Comparison of ENCODE assay signal across 9 mouse cellular contexts in genomic region chr4:135828491-135828890, GRCm38 (mm10). TPM values are rescaled to one million over a fixed set of nuclear protein-coding genes. Genes with fewer than 3 reads are reported as not detected.
DNase-seq lines count a peak whose midpoint lies in the region; ATAC-seq and TF ChIP-seq lines count a peak whose summit lies in the region.
"Had no signal": no experiment of that assay in that cellular context is flagged by ENCODE, and none has a peak within 500 bp of the region (broad histone marks: within the 10 kb centered on the region; RNA-seq: fewer than 3 reads in every experiment).

No protein-coding gene starts in this region.

- no peaks in the 10 kb centered on the region for H3K9me3 ChIP-seq in forebrain, embryonic 12.5 days
- H3K9me3 ChIP-seq in heart, embryonic 14.5 days (ENCODE audit: control insufficient read depth, low read length): no peaks in the 10 kb centered on the region
- no peaks in the 10 kb centered on the region for H3K9me3 ChIP-seq in kidney, postnatal 0 days (replicated peaks; ENCODE audit: low read length)
- H3K9me3 ChIP-seq: liver, embryonic 15.5 days had no signal

- H3K36me3 ChIP-seq in forebrain, embryonic 12.5 days (replicated peaks): no peaks in the 10 kb centered on the region
- no peaks in the 10 kb centered on the region for H3K36me3 ChIP-seq in heart, embryonic 14.5 days (ENCODE audit: control insufficient read depth, insufficient read depth, low read length)
- no peaks in the 10 kb centered on the region for H3K36me3 ChIP-seq in kidney, postnatal 0 days (ENCODE audit: insufficient read depth, low read length)
- H3K36me3 ChIP-seq: liver, embryonic 15.5 days had no signal

- no peak for TF ChIP-seq CTCF in kidney, postnatal 0 days (IDR thresholded peaks at IDR 0.05; ENCODE audit: low read depth)

- H3K4me3 ChIP-seq in forebrain, embryonic 12.5 days (replicated peaks): no peak overlapping the region
- H3K4me3 ChIP-seq in heart, embryonic 14.5 days (ENCODE audit: control insufficient read depth in 1 of 2, insufficient read depth in 1 of 2, low read depth in 1 of 2, low read length in 2 of 2): no peak overlapping the region
- no peak overlapping the region for H3K4me3 ChIP-seq in kidney, postnatal 0 days (replicated peaks; ENCODE audit: low read depth, low read length)
- H3K4me3 ChIP-seq: liver, embryonic 15.5 days had no signal

- 28% methylated on average over 11 of the region's 11 CpGs for WGBS in forebrain, embryonic 12.5 days
- 11% methylated on average over 11 of the region's 11 CpGs for WGBS in heart, embryonic 14.5 days
- 10% methylated on average over 11 of the region's 11 CpGs for WGBS in kidney, postnatal 0 days

- 0 out of 2 replicates have a peak overlapping the region, but pooled peaks have one; percentile 17 for H3K9ac ChIP-seq in forebrain, embryonic 12.5 days
- H3K9ac ChIP-seq in heart, embryonic 14.5 days (ENCODE audit: low read length): peak overlapping the region; percentile 41; the same call in 1 of the 2 replicates
- H3K9ac ChIP-seq in kidney, postnatal 0 days (ENCODE audit: low read depth, low read length): peak overlapping the region; percentile 32; the same call in 1 of the 2 replicates
- H3K9ac ChIP-seq: liver, embryonic 15.5 days had no signal

- peak; percentile 49; the same call in 1 of the 2 replicates for ATAC-seq in forebrain, embryonic 12.5 days (ENCODE audit: low FRiP score)
- ATAC-seq in heart, embryonic 14.5 days (ENCODE audit: insufficient number of reproducible peaks, insufficient read depth, low FRiP score, low read depth): peak; percentile 80
- ATAC-seq in kidney, postnatal 0 days (replicated peaks; ENCODE audit: low FRiP score, low read depth): 0 out of 2 replicates have a peak, but pooled peaks have one; percentile 26

- H3K4me1 ChIP-seq in forebrain, embryonic 12.5 days: peaks cover 19% of the 10 kb centered on the region
- peaks cover 12 to 14% of the 10 kb centered on the region in 2 experiments for H3K4me1 ChIP-seq in heart, embryonic 14.5 days (ENCODE audit: control insufficient read depth in 2 of 2, insufficient read depth in 2 of 2, low read length in 2 of 2)
- H3K4me1 ChIP-seq in kidney, postnatal 0 days (replicated peaks; ENCODE audit: insufficient read depth, low read length): peaks cover 12% of the 10 kb centered on the region

- no peaks in the 10 kb centered on the region for H3K27me3 ChIP-seq in forebrain, embryonic 12.5 days
- no peaks in the 10 kb centered on the region for H3K27me3 ChIP-seq in heart, embryonic 14.5 days (ENCODE audit: control insufficient read depth, insufficient read depth, low read length)
- no peaks in the 10 kb centered on the region for H3K27me3 ChIP-seq in kidney, postnatal 0 days (ENCODE audit: insufficient read depth, low read length)

- H3K27ac ChIP-seq in forebrain, embryonic 12.5 days: peak overlapping the region; percentile 83
- peak overlapping the region; percentile 89 to 91 for H3K27ac ChIP-seq in heart, embryonic 14.5 days (replicated peaks in 1 of 2; ENCODE audit: control insufficient read depth in 1 of 2, insufficient read depth in 1 of 2, low read depth in 2 of 2, low read length in 2 of 2)
- H3K27ac ChIP-seq in kidney, postnatal 0 days: peak overlapping the region; percentile 79
- H3K27ac ChIP-seq: liver, embryonic 15.5 days had no signal

- DNase-seq in layer of hippocampus, adult 11-12 months (ENCODE audit: low spot score): peak; percentile 60
- DNase-seq in layer of hippocampus, adult 9-10 months (ENCODE audit: low spot score): no peak
- peak; percentile 92 for DNase-seq in kidney, postnatal 0 days (ENCODE audit: low spot score)
- peak; percentile 78 to 82 for DNase-seq in lung, adult 18-20 months
- DNase-seq in ovary, postnatal 14 days (ENCODE audit: low spot score): peak; percentile 67
- no peak for DNase-seq in thymus, adult 18-20 months

- peak overlapping the region; percentile 27 for H3K4me2 ChIP-seq in forebrain, embryonic 12.5 days
- peak overlapping the region; percentile 48 for H3K4me2 ChIP-seq in heart, embryonic 14.5 days (ENCODE audit: low read length)
- peak overlapping the region; percentile 18; the same call in 1 of the 2 replicates for H3K4me2 ChIP-seq in kidney, postnatal 0 days (ENCODE audit: low read length)
- H3K4me2 ChIP-seq: liver, embryonic 15.5 days had no signal

RNA-seq across cellular contexts. Expression of gene Srsf10, which starts 27.1 kb away (rescaled TPM):
- 411 and 417 TPM in 2 replicates for polyA plus RNA-seq in forebrain, embryonic 12.5 days (2016; fragmentation: Nextera tagmentation; extraction: Ambion mirVana)
- 144 and 147 TPM in 2 replicates for polyA plus RNA-seq in heart, embryonic 14.5 days (2014; fragmentation: Nextera tagmentation; extraction: Ambion mirVana)
- 192 and 194 TPM in 2 replicates for polyA plus RNA-seq in kidney, postnatal 0 days (2015; fragmentation: Nextera tagmentation; extraction: Ambion mirVana)

RNA-seq across cellular contexts. Expression of gene Pnrc2, which starts 45.2 kb away (rescaled TPM):
- 196 and 199 TPM in 2 replicates for polyA plus RNA-seq in forebrain, embryonic 12.5 days (2016; fragmentation: Nextera tagmentation; extraction: Ambion mirVana)
- 133 and 137 TPM in 2 replicates for polyA plus RNA-seq in heart, embryonic 14.5 days (2014; fragmentation: Nextera tagmentation; extraction: Ambion mirVana)
- 190 and 194 TPM in 2 replicates for polyA plus RNA-seq in kidney, postnatal 0 days (2015; fragmentation: Nextera tagmentation; extraction: Ambion mirVana)

Comparison
In these comparisons a context has a peak if more than half of its experiments do, and no peak if none do; other contexts are left out.
1. DNase-seq: peak in layer of hippocampus, adult 11-12 months (single experiment), kidney, postnatal 0 days (single experiment), lung, adult 18-20 months (2 of 2) and ovary, postnatal 14 days (single experiment); none in layer of hippocampus, adult 9-10 months (single experiment) and thymus, adult 18-20 months (0 of 2).
2. ATAC-seq: peak in every context shown above with its lines; median percentile 80 in heart, embryonic 14.5 days; 49 in forebrain, embryonic 12.5 days; 26 in kidney, postnatal 0 days.
3. Peak in every context shown above with its lines, with median percentiles within 50 percentile points of each other: H3K27ac ChIP-seq, H3K4me2 ChIP-seq and H3K9ac ChIP-seq.